Mouse (Mus musculus) forebrain, embryonic 14.5 days (tissue): ENCODE measurements around the gene Naif1. TPM values are rescaled to one million over a fixed set of nuclear protein-coding genes. Genes with fewer than 3 reads are reported as not detected.
"Not testable (repeated sequence)": the region's sequence is repeated elsewhere in the genome, so short reads cannot be mapped to it uniquely, and the experiment has no call there.

ENCODE experiments used
- ATAC-seq: fragments of 200-750 bp; cut with Nextera tagmentation; 2 replicates; pipeline ENCODE4 v1.8.0; 2017; ENCODE audit warnings: mild to moderate bottlenecking, moderate library complexity
- DNase-seq: peaks from one replicate; pipeline ENCODE4 v3.0.0-alpha.2; 2015; ENCODE audit warnings: low spot score
- H3K27ac ChIP-seq: fragments of 300-500 bp; sonication (generic); 2 replicates; pipeline ENCODE4 v1.5.1; 2014; ENCODE audit warnings: low read depth, mild to moderate bottlenecking, control low read depth, low read length, moderate library complexity
- H3K27me3 ChIP-seq: fragments of 300-500 bp; sonication (generic); replicated peaks from 2 replicates; pipeline ENCODE4 v1.6.1; 2014; ENCODE audit warnings: low read length, control low read depth, mixed read lengths; ENCODE audit not compliant: control insufficient read depth, insufficient read depth
- H3K36me3 ChIP-seq: fragments of 300-500 bp; sonication (generic); 2 replicates; pipeline ENCODE4 v1.6.1; 2014; ENCODE audit warnings: low read length, control low read depth; ENCODE audit not compliant: control insufficient read depth, insufficient read depth
- H3K4me1 ChIP-seq: fragments of 300-500 bp; sonication (generic); 2 replicates; pipeline ENCODE4 v1.6.1; 2014; ENCODE audit warnings: antibody characterized with exemption, low read length, control low read depth; ENCODE audit not compliant: control insufficient read depth, insufficient read depth
- H3K4me2 ChIP-seq: fragments of 300-500 bp; sonication (generic); 2 replicates; pipeline ENCODE4 v1.6.1; 2014; ENCODE audit warnings: mild to moderate bottlenecking, control low read depth, low read length
- H3K4me3 ChIP-seq: fragments of 300-500 bp; sonication (generic); 2 replicates; pipeline ENCODE4 v1.5.1; 2014; ENCODE audit warnings: low read depth, low read length, control low read depth
- H3K9ac ChIP-seq: fragments of 300-500 bp; sonication (generic); 2 replicates; pipeline ENCODE4 v1.6.1; 2014; ENCODE audit warnings: mild to moderate bottlenecking, low read length, control low read depth, moderate library complexity
- H3K9me3 ChIP-seq: fragments of 300-500 bp; sonication (generic); replicated peaks from 2 replicates; pipeline ENCODE4 v1.6.1; 2016; ENCODE audit warnings: low read length, control low read depth, mixed read lengths; ENCODE audit not compliant: control insufficient read depth
- WGBS: fragments of 180-500 bp; shearing (Covaris S2); extraction: QIAGEN DNeasy Blood & Tissue Kit; methylation state at CpG from one replicate; pipeline ENCODE4 v1.1.7; 2014; 5-methylcytosine and 5-hydroxymethylcytosine counted together
- polyA plus RNA-seq: library from polyadenylated mRNA; unstranded; fragments of >200 nt; fragmentation: Nextera tagmentation; extraction: Ambion mirVana; gene quantifications from 2 replicates; pipeline ENCODE4 v1.2.1, GENCODE M21; 2014

Naif1 gene
- polyA plus RNA-seq, 1 experiment from 2014 or later: 5.3 TPM

DNA sequence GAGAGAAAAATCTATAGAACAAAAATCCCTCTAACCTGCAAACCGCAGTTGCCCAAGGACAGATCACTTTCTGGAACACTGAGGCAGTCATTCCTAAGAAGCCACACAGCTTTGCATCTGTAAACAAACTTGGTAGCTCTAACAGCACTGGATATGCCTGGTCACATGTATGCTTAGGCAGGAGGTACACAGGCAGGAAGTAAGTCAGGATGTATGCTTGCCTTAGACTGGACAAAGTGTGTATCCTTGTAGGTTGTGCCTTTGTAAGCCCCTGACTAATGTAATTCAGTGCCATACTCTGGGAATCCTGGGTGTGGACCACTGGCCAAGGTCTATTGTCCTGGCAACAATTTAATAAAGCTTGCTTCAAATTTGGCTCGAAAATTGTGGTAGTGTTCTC, 13.5 kb downstream of the Naif1 start:
- Histone ChIP-seq H3K9ac (no peak overlapping the region), H3K4me2 (no peak overlapping the region), H3K36me3 (no peaks in the 10 kb centered on the region), H3K9me3 (no peaks in the 10 kb centered on the region), H3K4me1 (no peaks in the 10 kb centered on the region; the same call in 1 of the 2 replicates), H3K27ac (no peak overlapping the region), H3K27me3 (no peaks in the 10 kb centered on the region), H3K4me3 (no peak overlapping the region)
- DNase-seq (no peak), ATAC-seq (no peak)
- WGBS: 82% methylated on average over 2 of the region's 2 CpGs

DNA sequence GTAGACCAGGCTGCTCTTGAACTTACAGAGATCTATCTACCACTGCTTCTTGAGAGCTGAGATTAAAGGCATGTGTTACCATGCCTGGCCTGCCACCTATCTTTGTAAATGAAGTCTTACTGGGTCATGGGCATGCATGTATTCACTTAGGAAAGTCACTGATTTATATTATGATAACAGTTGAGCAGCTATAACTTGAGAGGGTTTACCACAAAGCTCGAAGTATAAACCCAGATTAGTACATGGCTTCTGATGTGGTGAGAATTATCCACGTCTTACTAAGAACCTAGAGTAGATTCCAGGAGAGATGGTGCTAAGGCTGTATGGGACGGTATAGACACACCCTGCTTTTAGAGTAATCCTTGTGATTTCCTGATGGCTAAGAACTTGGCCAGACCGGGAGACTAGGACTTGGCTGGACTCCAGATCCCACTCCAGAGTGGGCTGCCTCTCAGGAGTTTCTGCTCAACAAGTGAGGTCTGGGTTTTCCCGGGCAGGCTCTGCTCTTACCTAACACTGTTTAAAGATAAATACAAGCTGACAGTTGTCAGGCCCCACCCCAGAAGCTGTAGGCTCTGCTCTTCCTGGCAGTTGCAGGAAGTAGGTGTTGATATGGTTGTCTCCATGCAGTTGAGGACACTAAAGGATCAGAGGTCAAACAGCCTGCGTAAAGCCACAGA, 14.1 kb downstream of the Naif1 start:
- Histone ChIP-seq H3K4me3 (no peak overlapping the region), H3K9me3 (no peaks in the 10 kb centered on the region), H3K27ac (no peak overlapping the region), H3K4me1 (no peaks in the 10 kb centered on the region; the same call in 1 of the 2 replicates), H3K36me3 (no peaks in the 10 kb centered on the region), H3K27me3 (no peaks in the 10 kb centered on the region), H3K4me2 (no peak overlapping the region), H3K9ac (no peak overlapping the region)
- DNase-seq: no peak
- 76% methylated on average over 6 of the region's 6 CpGs for WGBS
- ATAC-seq: no peak

DNA sequence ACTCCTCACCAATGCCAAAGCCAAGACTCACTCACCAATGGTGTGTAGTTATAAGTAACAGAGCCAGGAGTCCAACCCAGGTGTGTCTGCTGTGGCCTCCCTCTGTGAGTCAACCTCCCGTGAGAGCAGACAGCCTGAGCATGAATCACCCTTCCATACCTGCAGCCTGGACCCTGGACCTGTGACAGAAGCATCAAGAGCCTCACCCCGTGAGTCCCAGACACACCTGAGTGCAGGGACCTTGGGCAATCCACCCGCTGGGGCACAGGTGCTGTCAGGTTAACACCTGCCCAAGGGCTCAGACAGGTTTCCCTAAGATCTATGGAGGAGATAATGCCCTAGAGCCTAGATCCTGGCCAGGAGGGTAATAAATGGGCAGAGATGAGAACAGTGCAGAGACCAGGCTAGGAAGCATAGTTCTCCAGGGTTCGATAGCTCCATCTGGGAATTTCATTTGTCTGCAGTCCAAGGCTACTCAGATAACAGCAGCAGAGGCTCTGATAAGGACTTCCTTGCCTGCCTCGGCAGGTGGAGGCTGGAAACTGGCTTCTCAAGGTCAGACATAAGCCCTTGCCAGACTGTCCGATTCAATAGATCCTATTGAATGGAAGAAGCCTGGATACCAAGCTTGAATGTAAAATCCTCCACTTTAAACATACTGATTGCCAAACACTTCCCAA, 20.9 kb downstream of the Naif1 start:
- no peaks in the 10 kb centered on the region for H3K4me1 ChIP-seq
- no peak overlapping the region for H3K4me2 ChIP-seq
- H3K9ac ChIP-seq: no peak overlapping the region
- H3K4me3 ChIP-seq: no peak overlapping the region
- no peaks in the 10 kb centered on the region for H3K36me3 ChIP-seq
- WGBS: 85% methylated on average over 6 of the region's 6 CpGs
- no peak overlapping the region for H3K27ac ChIP-seq
- DNase-seq: no peak
- H3K9me3 ChIP-seq: no peaks in the 10 kb centered on the region
- ATAC-seq: no peak
- no peaks in the 10 kb centered on the region for H3K27me3 ChIP-seq

DNA sequence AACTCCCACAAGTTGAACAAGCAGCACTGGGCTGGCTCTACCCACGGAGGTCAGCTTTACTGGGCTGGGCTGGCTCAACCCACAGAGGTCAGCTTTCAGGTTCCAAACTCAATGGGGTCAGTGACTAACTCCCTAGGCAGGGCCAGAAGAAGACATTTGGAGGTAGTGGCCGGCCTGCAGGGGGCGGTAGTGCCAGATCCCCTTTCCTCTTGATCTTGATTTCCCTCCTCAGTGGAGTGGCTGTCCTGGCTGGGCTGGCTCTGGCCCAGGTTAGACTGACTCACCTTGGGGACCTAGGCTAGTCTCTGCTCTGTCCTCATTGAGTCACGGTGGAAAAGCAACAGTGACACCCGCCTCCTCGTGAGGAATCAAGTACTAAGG, 21.4 kb downstream of the Naif1 start:
- Histone ChIP-seq H3K36me3 (no peaks in the 10 kb centered on the region), H3K9me3 (no peaks in the 10 kb centered on the region), H3K4me3 (no peak overlapping the region), H3K4me2 (no peak overlapping the region), H3K4me1 (no peaks in the 10 kb centered on the region), H3K27ac (no peak overlapping the region), H3K9ac (no peak overlapping the region), H3K27me3 (no peaks in the 10 kb centered on the region)
- no peak for ATAC-seq
- DNase-seq: no peak
- WGBS: 86% methylated on average over 6 of the region's 6 CpGs

DNA sequence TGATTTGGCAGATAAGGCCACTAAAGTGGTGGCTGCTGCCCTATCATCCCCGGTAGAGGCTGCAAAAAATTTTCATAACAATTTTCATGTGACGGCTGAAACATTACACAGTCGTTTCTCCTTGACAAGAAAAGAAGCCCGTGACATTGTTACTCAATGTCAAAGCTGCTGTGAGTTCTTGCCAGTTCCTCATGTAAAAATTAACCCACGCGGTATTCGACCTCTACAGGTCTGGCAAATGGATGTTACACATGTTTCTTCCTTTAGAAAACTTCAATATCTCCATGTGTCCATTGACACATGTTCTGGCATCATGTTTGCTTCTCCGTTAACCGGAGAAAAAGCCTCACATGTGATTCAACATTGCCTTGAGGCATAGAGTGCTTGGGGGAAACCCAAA, 25.1 kb downstream of the Naif1 start:
- H3K9me3 ChIP-seq, ATAC-seq, H3K9ac ChIP-seq, H3K4me3 ChIP-seq, H3K27ac ChIP-seq, H3K4me2 ChIP-seq, H3K4me1 ChIP-seq, H3K27me3 ChIP-seq, H3K36me3 ChIP-seq, DNase-seq: not testable (repeated sequence)
- 93% methylated on average over 4 of the region's 9 CpGs for WGBS

DNA sequence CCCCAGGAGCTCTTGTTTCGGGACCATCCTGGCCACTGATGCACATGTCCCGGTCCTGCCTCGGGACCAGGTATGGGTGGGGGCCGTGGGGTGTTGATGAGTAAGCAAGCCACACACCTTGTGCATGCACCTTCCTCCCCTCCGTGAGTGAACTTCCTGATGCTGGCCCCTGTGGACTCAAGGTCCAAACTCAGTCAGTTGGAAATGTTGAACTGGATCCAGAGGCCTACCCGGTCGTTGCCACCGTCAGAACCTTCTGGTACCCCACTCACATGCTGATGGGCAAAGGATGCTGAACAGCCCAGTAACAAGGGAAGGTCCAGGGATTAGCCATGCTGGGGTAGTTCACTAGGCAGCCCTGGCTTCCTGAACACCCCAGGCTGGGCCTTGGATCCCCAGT, 32.1 kb downstream of the Naif1 start:
- DNase-seq: no peak
- Histone ChIP-seq H3K4me3 (no peak overlapping the region), H3K9ac (no peak overlapping the region), H3K4me2 (no peak overlapping the region), H3K27ac (no peak overlapping the region), H3K9me3 (no peaks in the 10 kb centered on the region), H3K36me3 (no peaks in the 10 kb centered on the region), H3K27me3 (no peaks in the 10 kb centered on the region), H3K4me1 (no peaks in the 10 kb centered on the region)
- 91% methylated on average over 8 of the region's 8 CpGs for WGBS
- no peak for ATAC-seq

DNA sequence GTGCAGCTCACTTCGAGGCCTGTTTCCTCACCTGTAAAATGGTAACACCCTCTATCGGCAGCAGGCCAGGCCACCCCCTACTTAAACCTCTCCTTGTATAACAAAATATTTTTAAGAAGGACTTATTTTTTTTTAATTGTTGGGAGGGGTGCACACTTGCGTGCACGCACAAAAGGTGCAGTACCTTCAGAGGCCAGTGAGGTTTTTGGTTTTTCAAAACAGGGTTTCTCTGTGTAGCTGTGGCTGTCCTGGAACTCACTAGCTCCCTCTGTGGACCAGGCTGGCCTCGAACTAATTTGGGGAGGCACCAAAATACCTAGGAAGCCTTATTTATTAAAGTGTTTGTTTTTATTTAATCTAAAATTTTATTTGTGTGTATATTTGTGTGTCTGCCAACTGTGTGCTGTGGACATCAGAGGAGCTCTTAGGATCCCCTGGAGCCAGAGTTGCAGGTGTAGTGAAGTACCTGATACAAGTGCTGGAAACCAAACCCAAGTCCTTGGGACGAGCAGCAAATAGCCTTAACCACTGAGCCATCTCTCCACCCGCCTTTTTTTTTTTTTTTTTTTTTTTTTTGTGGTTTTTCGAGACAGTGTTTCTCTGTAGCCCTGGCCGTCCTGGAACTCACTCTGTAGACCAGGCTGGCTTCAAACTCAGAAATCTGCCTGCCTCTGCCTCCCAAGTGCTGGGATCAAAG, 33.1 kb downstream of the Naif1 start:
- H3K4me2 ChIP-seq: no peak overlapping the region
- H3K27ac ChIP-seq: no peak overlapping the region
- DNase-seq (no peak), ATAC-seq (no peak)
- no peaks in the 10 kb centered on the region for H3K36me3 ChIP-seq
- H3K4me1 ChIP-seq: no peaks in the 10 kb centered on the region
- H3K27me3 ChIP-seq: no peaks in the 10 kb centered on the region
- H3K4me3 ChIP-seq: no peak overlapping the region
- H3K9me3 ChIP-seq: no peaks in the 10 kb centered on the region
- no peak overlapping the region for H3K9ac ChIP-seq
- 79% methylated on average over 9 of the region's 9 CpGs for WGBS

DNA sequence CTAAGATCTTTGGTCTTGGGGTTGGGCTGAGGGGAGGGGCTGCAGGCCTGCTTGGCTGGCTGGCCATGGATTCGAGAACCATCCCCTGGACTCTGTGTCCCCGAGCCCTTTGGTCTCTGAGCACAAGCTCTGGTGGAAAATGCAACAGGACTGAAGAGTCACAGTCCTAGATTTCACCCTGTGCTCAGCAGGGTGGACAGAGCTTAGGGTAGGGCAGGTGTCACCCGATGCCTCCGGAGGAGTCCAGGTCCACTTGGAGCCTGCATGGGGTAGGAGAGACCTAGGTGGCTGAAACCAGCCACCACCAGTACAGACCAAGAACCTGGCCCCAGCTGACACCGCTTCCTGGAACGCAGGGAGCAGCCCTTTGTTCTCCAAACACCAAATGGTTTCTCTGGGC, 34.7 kb downstream of the Naif1 start:
- no peaks in the 10 kb centered on the region for H3K4me1 ChIP-seq
- ATAC-seq: no peak
- no peaks in the 10 kb centered on the region for H3K27me3 ChIP-seq
- DNase-seq: no peak
- no peaks in the 10 kb centered on the region for H3K36me3 ChIP-seq
- WGBS: 86% methylated on average over 6 of the region's 6 CpGs
- no peak overlapping the region for H3K4me3 ChIP-seq
- no peak overlapping the region for H3K27ac ChIP-seq
- H3K4me2 ChIP-seq: no peak overlapping the region
- no peaks in the 10 kb centered on the region for H3K9me3 ChIP-seq
- H3K9ac ChIP-seq: no peak overlapping the region

DNA sequence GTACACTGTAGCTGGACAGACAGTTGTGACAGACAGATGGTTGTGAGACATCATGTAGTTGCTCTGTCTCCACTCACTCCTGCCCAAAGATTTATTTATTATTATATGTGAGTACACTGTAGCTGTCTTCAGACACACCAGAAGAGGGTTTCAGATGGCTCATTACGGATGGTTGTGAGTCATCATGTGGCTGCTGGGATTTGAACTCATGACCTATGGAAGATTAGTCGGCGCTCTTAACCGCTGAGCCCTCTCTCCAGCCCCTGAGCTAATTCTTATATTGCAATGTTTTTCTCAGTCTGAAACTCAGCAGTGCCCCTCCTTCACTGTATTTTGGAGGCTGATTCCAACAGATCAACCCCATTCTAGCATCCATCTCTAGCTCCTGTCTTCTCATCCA, 35.5 kb downstream of the Naif1 start:
- Histone ChIP-seq H3K27ac (no peak overlapping the region), H3K36me3 (no peaks in the 10 kb centered on the region), H3K9ac (no peak overlapping the region), H3K4me2 (no peak overlapping the region), H3K27me3 (no peaks in the 10 kb centered on the region), H3K4me1 (no peaks in the 10 kb centered on the region), H3K4me3 (no peak overlapping the region), H3K9me3 (no peaks in the 10 kb centered on the region)
- no peak for DNase-seq
- ATAC-seq: no peak
- WGBS: 95% methylated on average over 4 of the region's 4 CpGs
